Mouse (Mus musculus) ES-E14 (cell line): ENCODE measurements around the gene Chrm5.

Experiments
- CHD2 ChIP-seq: IDR thresholded peaks from 2 replicates; pipeline ENCODE4 v1.6.1; 2014; ENCODE audit warnings: mild to moderate bottlenecking, low read depth, low read length, inconsistent platforms
- HCFC1 ChIP-seq: IDR thresholded peaks from 2 replicates; pipeline ENCODE4 v1.6.1; 2012; ENCODE audit warnings: low read length, inconsistent platforms, borderline replicate concordance; ENCODE audit not compliant: insufficient read depth
- MAFK ChIP-seq: IDR thresholded peaks from 2 replicates; pipeline ENCODE4 v1.6.1; 2014; ENCODE audit warnings: mild to moderate bottlenecking, low read depth, low read length, inconsistent platforms; ENCODE audit not compliant: insufficient read depth
- ZC3H11A ChIP-seq: IDR thresholded peaks from 2 replicates; pipeline ENCODE4 v1.6.1; 2012; ENCODE audit warnings: low read depth, mild to moderate bottlenecking, inconsistent platforms, low read length, borderline replicate concordance
- ZNF384 ChIP-seq: IDR thresholded peaks from 2 replicates; pipeline ENCODE4 v1.6.1; 2012; ENCODE audit warnings: low read depth, low read length, inconsistent platforms

DNA sequence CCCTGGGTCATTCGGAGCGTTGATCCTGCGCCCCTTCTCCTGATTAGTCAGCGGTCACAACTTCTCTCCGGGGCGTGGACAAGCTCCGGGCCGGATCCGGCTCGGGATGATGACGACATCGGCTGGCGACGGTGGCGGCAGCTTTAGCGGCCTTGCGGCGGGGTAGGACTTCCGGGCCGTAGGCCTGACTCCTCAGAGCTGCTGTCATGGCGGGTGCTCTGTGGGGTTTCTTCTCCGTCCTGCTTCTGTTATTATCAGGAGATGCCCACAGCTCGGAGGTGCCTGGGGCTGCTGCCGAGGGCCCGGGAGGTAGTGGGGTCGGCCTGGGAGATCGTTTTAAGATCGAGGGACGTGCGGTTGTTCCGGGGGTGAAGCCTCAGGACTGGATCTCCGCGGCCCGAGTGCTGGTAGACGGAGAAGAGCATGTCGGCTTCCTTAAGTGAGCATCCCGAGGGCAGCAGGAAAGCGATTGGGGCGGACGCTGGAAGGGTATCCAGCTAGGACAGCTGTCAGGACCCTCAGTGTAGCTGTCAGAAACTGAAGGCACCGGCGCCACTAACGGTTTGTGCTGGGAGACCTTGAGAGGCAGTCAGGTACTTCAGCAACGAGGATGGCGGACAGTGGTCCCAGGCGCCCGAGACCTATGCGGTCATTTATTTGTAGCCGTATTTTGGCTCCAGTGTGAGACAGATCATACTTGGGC is 25.6 kb downstream of the Chrm5 start, which contains the start of gene Emc7:
- TF ChIP-seq ZC3H11A (no peak), CHD2 (no peak), ZNF384 (no peak), HCFC1 (peak; percentile 87), MAFK (peak; percentile 36; the same call in 1 of the 2 replicates)
